Mouse (Mus musculus): Measurements from ENCODE around the gene Vmn1r170. TPM values are rescaled to one million over a fixed set of nuclear protein-coding genes. Genes with fewer than 3 reads are reported as not detected.
"Not testable (repeated sequence)": the region's sequence is repeated elsewhere in the genome, so short reads cannot be mapped to it uniquely, and the experiment has no call there.

Gene Vmn1r170
- polyA plus RNA-seq (2015; fragmentation: Nextera tagmentation; extraction: Ambion mirVana), result not detected in 2 replicates

- not testable (repeated sequence) for H3K4me2 ChIP-seq (ENCODE audit: low read depth, low read length); H3K27ac ChIP-seq (ENCODE audit: low read length); H3K4me3 ChIP-seq (ENCODE audit: low read length); H3K36me3 ChIP-seq (ENCODE audit: control insufficient read depth, insufficient read depth, low read length); ATAC-seq; H3K4me1 ChIP-seq (ENCODE audit: control insufficient read depth, insufficient read depth, low read length); H3K9ac ChIP-seq (ENCODE audit: low read depth, low read length); H3K27me3 ChIP-seq (replicated peaks; ENCODE audit: control insufficient read depth, insufficient read depth, low read length); H3K9me3 ChIP-seq (ENCODE audit: control insufficient read depth, low read length)
- WGBS, result 37% methylated on average over 1 of the region's 1 CpGs
Observed at GRCm38 (mm10) chr7:23605875-23606274, at the start of gene Vmn1r170. Gene Vmn1r170 (plus strand): TSS chr7:23606175.

- not testable (repeated sequence) for ATAC-seq; H3K9me3 ChIP-seq (ENCODE audit: control insufficient read depth, low read length); H3K4me2 ChIP-seq (ENCODE audit: low read depth, low read length); H3K9ac ChIP-seq (ENCODE audit: low read depth, low read length); H3K4me3 ChIP-seq (ENCODE audit: low read length); H3K27ac ChIP-seq (ENCODE audit: low read length); H3K27me3 ChIP-seq (replicated peaks; ENCODE audit: control insufficient read depth, insufficient read depth, low read length); H3K36me3 ChIP-seq (ENCODE audit: control insufficient read depth, insufficient read depth, low read length); H3K4me1 ChIP-seq (ENCODE audit: control insufficient read depth, insufficient read depth, low read length)
- 73% methylated on average over 1 of the region's 2 CpGs for WGBS
Observed at GRCm38 (mm10) chr7:23575226-23575625, 30.7 kb upstream of the Vmn1r170 start, which contains the start of gene Vmn1r169. Gene Vmn1r169 (plus strand): TSS chr7:23575526.

DNA sequence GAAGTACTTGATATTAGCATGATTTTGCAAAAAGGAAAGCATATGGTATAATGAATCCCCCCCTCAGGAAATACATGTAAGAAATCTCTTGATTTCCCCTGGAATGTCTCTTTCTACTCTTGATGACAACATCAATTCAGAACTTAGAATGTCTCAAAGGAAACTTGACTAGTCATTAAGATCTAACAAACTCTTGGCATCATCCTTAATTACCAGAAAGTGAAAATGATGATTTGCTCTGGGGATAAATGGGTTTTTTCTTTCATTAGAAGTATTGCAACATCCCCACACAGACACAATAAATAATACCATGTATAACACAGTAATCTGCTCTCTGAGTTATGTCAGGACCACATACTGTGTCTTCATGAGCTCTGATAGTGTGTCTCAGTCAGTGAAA lies 24.4 kb downstream of the Vmn1r170 start, which contains the start of gene Vmn1r171:
Vmn1r171 (plus strand) TSS at position 301 of the 400 bp plus-strand sequence.
- H3K9me3 ChIP-seq (ENCODE audit: control insufficient read depth, low read length), result no peaks in the 10 kb centered on the region
- H3K36me3 ChIP-seq (ENCODE audit: control insufficient read depth, insufficient read depth, low read length), result no peaks in the 10 kb centered on the region
- no peaks in the 10 kb centered on the region for H3K4me1 ChIP-seq (ENCODE audit: control insufficient read depth, insufficient read depth, low read length)
- no peak within 1 kb of the TSS for H3K9ac ChIP-seq (ENCODE audit: low read depth, low read length)
- no peak for ATAC-seq
- H3K4me3 ChIP-seq (ENCODE audit: low read length), result no peak within 1 kb of the TSS
- no peak within 1 kb of the TSS for H3K4me2 ChIP-seq (ENCODE audit: low read depth, low read length)
- H3K27ac ChIP-seq (ENCODE audit: low read length), result no peak within 1 kb of the TSS
- H3K27me3 ChIP-seq (replicated peaks; ENCODE audit: control insufficient read depth, insufficient read depth, low read length), result no peaks in the 10 kb centered on the region

Other genes starting within 250 kb of the Vmn1r170 start
- not detected in 2 replicates for gene Nlrp5, start 220.3 kb upstream of the Vmn1r170 start, polyA plus RNA-seq (2015; fragmentation: Nextera tagmentation; extraction: Ambion mirVana)
- gene Vmn1r167, start 99.0 kb upstream of the Vmn1r170 start, polyA plus RNA-seq (2015; fragmentation: Nextera tagmentation; extraction: Ambion mirVana), result not detected in 2 replicates
- gene Vmn1r168, start 66.4 kb upstream of the Vmn1r170 start, polyA plus RNA-seq (2015; fragmentation: Nextera tagmentation; extraction: Ambion mirVana), result not detected in 2 replicates
- not detected in 2 replicates for gene Vmn1r169, start 30.6 kb upstream of the Vmn1r170 start, polyA plus RNA-seq (2015; fragmentation: Nextera tagmentation; extraction: Ambion mirVana)
- not detected in 2 replicates for gene Vmn1r171, start 24.5 kb downstream of the Vmn1r170 start, polyA plus RNA-seq (2015; fragmentation: Nextera tagmentation; extraction: Ambion mirVana)
- not detected in 2 replicates for gene Vmn1r172, start 52.1 kb downstream of the Vmn1r170 start, polyA plus RNA-seq (2015; fragmentation: Nextera tagmentation; extraction: Ambion mirVana)
- gene Vmn1r173, start 94.5 kb downstream of the Vmn1r170 start, polyA plus RNA-seq (2015; fragmentation: Nextera tagmentation; extraction: Ambion mirVana), result not detected in 2 replicates
- not detected in 2 replicates for gene Vmn1r174, start 146.1 kb downstream of the Vmn1r170 start, polyA plus RNA-seq (2015; fragmentation: Nextera tagmentation; extraction: Ambion mirVana)
- not detected in 2 replicates for gene Vmn1r175, start 204.5 kb downstream of the Vmn1r170 start, polyA plus RNA-seq (2015; fragmentation: Nextera tagmentation; extraction: Ambion mirVana)
- not detected in 2 replicates for gene Vmn1r176, start 231.2 kb downstream of the Vmn1r170 start, polyA plus RNA-seq (2015; fragmentation: Nextera tagmentation; extraction: Ambion mirVana)